Mouse (Mus musculus) G1E (cell line): ENCODE results near the gene Gm27027.

Source experiments
- CTCF ChIP-seq: IDR thresholded peaks from 2 replicates; pipeline ENCODE4 v1.5.1; 2012; ENCODE audit warnings: low read depth, low read length, inconsistent platforms, mixed read lengths
- GATA1 ChIP-seq: IDR thresholded peaks from 2 replicates; pipeline ENCODE4 v1.6.1; 2012; ENCODE audit warnings: borderline replicate concordance, low read length, inconsistent platforms, mixed read lengths
- POLR2AphosphoS5 ChIP-seq: IDR thresholded peaks from 2 replicates; pipeline ENCODE4 v1.6.1; 2012; ENCODE audit warnings: low read depth, low read length, inconsistent platforms; ENCODE audit not compliant: insufficient replicate concordance
- TAL1 ChIP-seq: conservative IDR thresholded peaks from 2 replicates; pipeline ENCODE4 v1.6.1; 2012; ENCODE audit warnings: low read depth, low read length, inconsistent platforms, mixed read lengths

- TF ChIP-seq TAL1 (no peak), CTCF (no peak), GATA1 (no peak), POLR2AphosphoS5 (no peak)
Measured at GRCm38 (mm10) chr2:93953726-93954125, 42.4 kb downstream of the Gm27027 start.
